Mouse (Mus musculus): ENCODE measurements around the gene Ppm1b. TPM values are rescaled to one million over a fixed set of nuclear protein-coding genes. Genes with fewer than 3 reads are reported as not detected.

Gene Ppm1b
- total RNA-seq, 2 experiments from 2014 or later = 131 TPM

DNA sequence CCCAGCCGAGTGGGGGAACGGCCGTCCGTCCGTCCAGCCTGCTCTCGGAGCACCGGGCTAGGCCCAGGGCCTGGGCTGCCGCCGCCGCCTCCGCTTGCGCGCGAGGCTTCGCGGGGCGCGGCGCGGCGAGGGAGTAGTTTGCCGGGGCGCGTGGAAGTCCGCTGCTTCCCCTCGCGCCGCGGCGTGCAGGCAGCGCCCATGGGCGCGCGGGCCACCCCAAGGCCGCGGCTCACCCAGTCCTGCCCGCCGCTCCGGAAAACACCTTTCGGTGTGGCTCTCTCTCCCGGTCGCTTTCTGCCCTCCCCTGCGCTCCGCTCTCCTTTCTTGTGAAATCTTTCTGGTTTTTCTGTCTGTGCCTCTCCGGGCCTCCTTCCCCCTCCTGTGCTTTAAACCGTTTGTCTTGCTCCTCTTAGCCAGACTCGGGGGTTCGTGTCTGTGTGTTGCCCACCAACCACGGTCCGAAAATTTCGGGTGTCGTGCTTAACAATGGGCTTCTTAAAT lies 1.9 kb downstream of the Ppm1b start:
- no peak for DNase-seq

DNA sequence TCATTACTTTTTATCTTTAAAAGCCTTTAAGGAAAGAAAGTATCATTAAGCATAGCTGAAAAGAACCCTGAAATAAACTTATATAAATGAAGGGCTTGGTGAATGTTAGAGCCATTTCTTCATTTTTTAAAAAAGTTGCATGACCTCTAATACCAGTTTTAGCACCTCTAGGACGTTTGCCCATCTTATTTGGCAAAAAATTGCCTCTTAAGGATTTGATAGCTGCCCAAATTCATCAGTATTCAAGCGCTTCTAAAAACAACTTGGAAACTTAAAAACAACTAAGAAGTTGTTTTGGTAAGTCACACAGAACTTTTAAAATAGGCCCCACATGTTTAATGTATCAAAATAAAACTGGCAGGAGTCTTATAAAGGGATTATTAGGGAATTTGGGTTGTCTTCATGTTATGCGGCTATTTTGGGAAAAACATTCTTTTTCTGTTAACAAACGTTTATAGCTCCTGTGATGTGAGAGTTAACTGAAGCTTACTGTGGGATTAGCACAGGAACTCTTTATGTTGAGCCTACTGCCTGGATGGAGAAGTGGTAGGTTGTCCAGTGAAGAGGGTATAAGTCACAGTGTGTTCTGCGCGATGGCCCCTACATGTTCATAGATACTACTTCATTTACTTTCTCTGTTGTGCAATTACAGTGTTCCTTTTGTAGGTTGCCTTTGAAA lies 2.6 kb downstream of the Ppm1b start:
- DNase-seq = no peak

DNA sequence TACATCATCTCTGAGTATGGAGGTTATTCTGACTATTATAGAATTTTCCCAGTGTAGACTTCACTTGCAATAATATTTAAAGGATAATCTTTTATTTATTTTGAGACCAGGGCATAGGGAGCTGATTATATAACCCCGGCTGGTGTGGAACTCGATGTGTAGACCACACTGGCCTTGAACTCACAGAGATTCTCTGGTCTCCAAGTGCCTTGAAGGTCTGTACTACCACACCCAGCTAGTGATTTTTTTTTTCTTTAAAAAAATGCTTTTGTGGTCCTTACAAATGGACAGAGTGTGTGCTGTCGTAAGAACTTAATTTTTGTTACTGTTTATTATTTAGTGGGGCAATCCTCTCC lies 3.1 kb downstream of the Ppm1b start:
- DNase-seq = no peak

DNA sequence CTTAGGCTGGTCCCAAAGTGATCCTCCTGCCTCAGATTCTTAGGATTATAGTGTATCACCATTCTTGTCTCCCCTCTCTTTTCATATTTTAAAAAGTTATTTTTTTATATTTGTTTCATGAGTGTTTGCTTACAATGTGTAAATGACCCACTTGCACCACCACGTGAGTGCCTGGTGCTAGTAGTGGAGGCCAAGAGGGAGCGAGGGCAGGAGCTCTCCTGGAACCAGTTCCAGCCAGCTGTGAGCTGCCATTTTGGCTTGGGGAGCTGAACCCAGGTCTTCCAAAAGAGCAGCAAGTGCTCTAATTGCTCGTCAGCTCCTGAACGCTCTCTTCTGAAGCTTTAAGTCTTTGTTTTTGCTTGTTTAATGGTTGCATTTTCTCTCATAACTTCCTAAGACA lies 3.6 kb downstream of the Ppm1b start:
- no peak for DNase-seq

DNA sequence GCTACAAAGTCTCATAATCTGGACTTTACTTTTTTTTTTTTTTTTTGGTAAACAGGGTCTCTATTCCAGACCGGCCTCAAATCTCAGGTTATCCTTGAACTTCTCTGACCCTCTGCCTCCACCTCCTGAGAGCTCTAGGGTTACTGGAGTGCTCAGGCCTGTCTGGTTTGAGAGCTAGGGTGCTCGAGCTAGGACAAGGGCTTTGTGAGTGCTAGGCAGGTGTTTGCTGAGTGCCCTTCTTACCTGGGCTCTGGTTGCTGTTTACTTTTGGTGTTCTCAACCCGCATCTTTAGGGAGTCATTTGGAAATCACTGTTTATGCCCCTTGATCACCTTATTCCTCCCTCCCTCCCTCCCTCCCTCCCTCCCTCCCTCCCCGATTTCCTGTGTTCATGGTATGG lies 5.5 kb downstream of the Ppm1b start:
- no peak for DNase-seq

DNA sequence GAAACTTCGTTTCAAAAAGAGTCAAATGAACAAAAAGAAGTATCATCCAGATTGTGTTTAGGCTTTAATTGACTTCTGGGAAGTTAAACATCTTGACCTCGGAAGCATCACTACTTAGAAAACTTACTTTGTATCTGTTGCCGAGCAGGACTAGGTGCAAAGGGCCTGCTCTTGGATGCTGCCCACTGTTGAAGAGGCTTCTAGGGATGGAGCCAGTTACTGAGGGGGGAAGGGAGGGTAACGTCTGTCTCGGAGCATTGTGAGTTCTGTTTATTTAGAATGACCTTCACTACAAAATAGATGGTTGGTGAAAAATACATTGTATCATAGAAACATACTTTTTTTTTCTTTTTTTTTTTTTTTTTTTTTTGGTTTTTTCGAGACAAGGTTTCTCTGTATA lies 7.1 kb downstream of the Ppm1b start:
- no peak for DNase-seq

DNA sequence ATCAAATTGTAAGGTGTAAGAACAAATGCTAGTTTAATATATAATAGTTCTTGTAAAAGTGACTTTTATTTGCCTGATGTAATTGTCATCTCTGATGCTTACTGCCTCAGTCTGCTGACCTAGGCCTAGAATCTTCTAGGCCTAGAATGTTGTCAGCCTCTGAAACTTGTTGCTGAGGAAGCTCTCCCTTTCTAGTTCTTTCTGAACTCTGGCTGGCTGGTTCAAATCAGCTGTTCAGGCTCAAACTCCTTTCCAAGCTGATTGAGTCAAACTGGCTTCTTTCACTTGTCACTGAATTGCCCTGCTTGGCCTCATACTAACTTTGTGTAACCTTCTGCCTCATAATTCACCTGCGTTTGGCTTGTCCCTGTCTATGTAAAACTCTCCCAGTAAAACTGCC lies 9.7 kb downstream of the Ppm1b start:
- DNase-seq = no peak

DNA sequence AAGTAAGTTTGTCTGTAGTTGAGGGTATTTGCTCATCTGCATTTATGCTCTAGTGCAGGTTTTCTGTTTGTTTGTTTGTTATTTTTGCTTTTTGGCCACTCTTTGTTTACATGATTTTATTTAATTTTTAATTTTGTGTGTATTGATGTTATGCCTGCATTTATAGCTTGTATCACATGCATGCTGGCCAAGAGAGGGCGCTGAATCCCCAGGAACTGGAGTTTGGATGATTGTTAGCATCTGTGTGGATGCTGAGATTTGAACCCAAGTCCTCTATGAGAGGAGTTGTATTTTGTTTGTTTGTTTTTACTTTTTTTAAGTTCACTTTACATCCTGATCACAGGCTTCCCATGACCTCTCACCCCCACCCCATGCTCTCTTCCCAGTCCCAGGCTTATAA lies 10.5 kb downstream of the Ppm1b start:
- no peak for DNase-seq

DNA sequence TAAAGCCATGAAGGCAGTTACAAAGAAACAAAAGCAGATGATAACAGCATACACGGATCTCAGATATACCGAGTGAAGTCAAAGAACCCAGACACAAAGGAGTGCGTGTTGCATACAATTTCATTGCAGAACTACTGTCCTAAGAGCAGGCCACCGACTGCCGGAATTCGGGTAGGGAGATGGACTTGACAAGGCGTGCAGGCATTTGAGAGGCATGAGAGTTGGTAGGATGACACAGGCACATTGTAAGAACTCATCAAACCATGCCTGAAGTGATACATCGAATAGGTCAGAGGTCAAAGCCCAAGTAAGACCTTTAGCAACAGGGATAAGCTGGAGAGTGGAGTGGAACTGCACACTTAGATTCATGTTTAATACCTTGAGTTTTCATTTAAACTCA lies 13.4 kb downstream of the Ppm1b start:
- DNase-seq = no peak

DNA sequence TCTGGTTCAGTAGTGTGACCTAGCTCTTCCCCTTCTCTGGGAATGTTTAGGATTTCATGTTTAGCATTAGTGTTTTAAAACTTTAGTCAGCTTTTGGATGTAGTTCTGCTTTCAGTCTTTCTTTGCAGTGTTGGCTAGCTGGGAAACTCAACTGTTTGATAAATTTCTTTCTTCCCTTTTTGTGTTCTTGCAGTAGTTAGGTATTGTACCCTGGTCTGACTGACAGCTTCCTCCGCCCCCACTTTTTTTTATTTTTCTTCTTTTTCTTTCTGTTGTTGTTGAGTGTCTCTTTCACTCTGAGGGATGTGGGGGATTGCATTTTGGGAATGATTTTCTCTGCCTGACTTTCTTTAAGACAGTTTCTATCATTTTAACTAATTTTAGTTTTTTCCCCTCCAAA lies 25.2 kb downstream of the Ppm1b start:
- DNase-seq = no peak

DNA sequence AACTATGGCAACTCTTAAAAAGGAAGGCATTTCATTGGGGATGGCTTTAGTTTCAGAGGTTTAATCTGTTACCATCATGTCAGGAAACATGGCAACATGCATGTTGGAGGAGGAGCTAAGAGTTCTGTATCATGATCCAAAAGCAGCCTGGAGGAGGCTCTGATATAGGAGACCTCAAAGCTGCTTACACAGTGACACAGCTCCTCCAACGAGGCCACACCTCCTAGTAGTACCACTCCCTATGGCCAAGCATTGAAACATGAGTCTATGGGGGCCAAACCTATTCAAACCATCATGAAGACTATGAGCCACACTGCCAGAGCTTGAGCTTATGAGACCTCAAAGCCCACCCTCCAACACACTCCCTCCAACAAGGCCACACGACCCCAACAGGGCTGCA lies 26.2 kb downstream of the Ppm1b start:
- no peak for DNase-seq

DNA sequence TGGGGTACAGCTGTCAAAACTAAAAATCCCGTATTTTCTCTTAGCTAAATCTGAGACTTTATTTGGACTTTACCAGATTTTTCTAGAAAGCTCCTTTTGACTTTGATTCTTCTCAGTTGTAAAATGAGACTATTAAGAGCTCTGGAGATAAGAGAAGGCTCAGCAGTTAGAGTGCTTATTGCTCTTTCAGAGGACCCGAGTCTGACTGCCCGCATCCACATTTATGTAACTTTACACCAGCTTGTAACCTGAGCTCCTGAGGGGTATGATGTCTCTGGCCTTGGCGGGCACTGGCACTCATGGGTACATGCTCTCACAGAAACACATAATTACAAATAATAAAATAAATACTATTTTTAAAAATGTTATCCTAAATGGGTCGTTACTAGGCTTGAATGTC lies 29.8 kb downstream of the Ppm1b start:
- no peak for DNase-seq

DNA sequence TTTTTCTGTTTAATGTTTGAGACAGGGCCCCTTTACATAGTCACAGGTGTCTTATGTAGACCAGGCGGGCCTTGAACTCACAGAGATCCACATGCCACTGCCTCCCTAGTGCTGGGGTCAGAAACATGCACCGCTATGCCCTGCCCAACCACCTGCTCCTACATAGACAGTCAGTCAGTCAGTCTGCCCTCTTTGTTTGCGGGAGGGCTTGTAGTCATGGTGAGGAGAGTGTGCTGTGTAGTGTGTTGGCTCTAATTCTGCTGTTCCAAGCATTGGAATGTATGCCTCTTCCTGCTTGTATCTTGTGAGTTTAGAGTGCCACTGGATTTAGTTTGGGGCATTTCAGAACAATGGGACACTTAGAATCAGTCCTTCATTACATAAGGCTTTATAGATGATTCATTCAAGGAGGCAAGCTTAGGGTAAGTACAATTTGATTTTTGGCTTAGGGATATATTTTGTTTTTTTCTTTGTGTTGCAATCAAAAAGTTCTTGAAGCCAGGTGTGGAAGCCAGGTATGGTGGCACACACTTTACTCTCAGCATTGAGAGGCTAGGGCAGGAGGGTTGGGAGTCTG lies 31.4 kb downstream of the Ppm1b start:
- no peak for DNase-seq

DNA sequence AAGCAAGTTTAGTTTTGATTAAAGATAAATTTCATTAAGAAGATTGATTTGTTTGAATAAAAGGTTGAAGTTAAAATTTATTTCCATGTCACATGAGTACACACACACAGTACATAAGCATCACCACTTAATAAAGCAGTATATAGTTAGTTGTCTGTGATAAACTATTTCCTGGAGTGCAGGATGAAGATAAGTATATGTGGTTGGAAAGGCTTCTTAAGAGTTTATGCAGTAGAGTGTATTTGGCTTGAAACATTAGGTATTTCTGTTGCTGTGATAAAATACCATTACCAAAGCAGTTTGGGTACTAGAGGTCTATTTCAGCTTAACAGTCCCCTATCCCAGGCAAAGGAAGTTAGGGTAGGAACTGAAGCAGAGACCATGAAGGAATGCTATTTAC lies 32.0 kb downstream of the Ppm1b start:
- no peak for DNase-seq

DNA sequence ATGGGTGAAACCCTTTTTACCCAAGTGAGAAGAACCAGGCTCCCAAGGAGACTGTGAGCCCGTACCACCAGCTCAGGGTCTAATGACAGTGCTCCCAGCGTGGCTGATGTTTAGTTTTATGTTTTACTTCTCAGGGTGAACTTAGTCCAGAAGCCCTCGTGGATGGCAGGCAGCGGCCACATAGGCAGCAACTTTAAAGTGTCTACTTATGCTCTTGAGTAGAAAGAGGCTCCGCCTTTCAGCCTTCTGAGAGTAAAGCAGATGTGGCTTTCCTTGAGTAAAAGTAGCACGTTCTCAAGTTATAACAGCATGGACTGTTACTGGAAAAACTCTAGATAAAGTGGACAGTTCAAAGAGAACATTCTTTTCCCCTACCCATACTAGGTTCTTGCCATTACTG lies 39.3 kb downstream of the Ppm1b start:
- no peak for DNase-seq

DNA sequence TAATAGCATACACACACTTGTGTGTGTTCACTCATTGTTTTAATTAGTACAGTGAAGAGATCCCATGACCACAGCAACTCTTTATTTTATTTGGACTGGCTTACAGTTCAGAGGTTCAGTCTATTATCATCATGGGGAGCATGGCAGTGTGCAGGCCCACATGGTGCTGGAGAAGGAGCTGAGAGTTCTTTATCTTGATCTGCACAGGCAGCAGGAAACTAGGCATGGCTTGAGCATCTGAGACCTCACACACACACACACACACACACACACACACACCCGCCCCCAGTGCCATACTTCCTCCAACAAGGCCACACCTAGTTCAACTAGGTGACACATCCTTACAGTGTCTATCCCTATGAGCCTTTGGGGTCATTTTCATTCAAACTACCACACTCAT lies 41.1 kb downstream of the Ppm1b start:
- no peak for DNase-seq

DNA sequence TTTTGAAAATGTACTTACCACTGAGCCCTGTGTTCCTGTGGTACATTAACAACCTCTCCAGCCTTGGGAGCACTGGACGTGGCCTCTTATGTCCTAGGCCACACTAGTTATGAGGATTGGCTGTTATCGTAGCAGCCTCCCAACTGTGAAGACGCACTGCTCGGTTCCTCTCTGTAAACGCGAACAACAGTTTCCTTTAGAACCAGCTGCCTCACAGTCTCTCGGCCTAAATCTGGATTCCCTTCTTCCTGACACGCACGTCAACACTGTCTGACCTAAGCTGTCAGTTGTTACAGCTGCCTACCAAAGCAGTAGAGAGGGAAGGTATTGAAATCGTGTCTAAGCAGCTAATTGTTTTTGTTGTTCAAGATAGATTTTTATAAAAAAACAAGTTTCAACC lies 43.1 kb downstream of the Ppm1b start:
- DNase-seq = no peak

DNA sequence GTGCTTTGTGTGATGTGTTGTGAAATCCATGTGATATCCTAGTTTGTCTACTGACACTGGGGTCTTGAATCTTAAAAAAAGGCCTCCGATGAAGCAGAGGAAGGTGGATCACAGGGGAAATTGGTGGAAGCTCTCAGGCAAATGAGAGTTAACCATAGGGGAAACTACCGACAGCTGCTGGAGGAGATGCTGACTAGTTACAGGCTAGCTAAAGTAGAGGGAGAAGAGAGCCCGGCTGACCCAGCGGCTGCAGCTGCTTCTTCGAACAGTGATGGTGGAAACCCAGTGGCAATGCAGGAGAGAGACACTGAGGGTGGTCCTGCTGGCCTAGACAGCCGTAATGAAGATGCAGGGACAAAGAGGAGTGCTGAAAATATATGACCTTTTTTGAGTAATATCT lies 56.9 kb downstream of the Ppm1b start:
- no peak for DNase-seq

DNA sequence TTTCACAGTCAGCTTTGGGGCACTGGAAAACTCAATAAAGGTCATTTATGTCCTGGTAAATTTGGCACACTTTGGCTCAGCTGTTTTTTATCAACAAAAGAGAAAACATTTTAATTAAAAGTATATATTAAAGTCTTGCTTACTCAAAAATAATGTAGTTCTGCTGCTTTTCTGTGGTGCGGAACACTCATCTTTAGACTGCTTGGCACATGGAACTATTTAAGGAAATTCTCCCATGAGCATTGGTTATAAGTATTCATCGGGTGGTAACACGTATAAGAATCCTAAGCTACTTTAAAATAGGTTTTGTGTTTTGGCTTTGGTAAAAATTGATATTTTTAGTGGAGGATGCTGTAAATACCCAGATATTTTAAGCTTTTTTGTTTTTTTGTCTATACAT lies 58.1 kb downstream of the Ppm1b start:
- DNase-seq = no peak

DNA sequence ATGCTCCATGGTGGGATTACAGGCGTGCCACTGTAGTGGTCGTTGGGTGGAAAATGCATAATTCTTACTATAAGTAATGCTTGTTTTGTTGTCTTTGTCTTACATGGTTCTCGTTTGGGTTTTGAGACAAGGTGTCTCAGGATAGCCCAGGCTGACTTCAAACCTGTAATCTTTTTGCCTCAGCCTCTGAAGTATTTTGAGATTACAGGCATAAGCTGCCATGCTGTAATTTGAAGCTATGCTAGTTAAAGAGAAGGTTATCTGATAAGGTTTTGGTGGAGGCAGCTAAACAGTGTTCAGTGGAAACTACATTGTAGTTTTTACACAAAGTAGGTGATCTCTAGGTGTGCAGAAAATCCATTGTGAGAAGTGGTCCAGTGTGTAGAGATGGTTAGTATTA lies 61.8 kb downstream of the Ppm1b start:
- DNase-seq = no peak

DNA sequence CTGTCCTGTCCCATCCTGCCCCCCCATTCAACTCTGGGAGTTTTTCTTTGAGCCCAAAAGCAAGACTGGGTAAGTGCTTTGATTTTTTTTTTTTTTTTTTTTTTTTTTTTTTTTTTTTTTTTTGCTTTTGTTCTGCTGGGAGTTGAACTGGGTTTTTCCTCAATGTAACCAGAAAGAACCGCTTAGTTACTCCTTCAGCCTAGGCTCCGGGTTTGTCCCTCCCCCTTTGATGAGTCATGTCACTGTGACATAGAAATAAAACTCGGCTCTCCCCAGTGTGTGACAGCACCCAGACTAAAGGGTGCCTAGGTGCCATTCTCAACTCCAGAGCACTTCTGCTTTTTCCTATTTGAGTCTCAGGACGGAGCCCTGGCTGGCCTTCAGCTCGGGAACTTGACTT lies 62.3 kb downstream of the Ppm1b start:
- DNase-seq = no peak

DNA sequence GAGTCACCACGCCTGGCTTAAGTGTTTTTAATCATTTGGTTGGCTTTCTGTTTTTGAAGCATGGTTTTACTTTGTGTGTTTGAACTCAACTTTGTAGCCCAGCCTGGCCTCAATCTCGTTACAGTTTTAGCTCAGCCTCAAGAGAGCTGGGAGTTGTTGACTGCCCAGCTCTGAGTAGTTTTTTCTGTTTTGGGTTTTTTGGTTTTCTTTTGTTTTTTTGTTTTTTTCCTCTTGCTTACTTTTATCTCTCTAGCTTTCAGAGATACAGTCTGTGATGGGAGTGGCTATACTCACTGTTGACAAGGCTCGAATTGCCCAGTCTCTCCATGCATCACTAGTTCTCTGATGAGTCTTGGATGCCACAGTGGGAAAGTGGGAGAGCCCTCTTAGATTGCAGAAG lies 63.8 kb downstream of the Ppm1b start:
- DNase-seq = no peak

DNA sequence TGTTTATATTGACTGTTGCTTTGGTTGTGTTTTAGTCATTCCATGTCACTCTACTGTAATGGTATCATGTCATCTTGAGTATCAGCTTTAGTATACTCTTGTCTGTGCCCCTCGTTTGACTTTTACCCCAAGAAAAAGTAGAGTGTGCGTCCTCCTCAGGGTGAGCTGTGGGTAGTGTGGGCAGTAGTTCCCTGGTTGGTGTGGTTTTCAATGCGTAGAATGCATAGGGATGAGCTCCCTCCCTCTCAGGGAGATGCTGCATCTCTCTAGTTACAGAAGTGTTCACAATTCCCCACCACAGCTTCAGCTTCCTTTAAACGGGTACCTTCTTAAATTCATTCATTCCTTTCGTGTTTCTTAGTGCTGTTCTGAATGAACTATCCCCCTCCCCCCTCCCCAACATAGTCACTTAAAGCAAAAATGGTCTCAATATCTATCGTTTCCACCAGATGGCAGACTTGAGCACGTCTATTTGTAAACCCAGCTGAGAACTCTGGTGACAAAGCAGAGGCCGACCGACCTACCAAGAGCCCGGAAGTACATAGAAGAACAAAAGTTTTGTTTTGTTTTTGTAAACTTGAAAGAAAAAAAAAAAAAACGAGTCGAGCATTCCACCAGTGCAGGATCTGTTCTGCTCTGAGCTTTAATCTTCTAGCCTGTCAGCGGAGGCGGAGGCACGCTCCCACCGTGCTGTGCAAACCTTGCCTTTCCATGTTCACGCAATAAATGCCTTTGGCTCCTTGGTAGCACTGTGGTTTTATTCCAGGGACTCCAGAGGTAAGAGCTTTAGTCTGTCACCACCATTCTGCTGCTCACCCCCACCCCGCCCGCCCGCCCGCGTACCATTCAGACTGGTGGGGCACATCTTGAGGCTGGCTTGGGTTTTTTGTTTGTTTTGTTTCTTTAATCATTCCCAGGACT lies 67.0 kb downstream of the Ppm1b start:
- no peak for DNase-seq

DNA sequence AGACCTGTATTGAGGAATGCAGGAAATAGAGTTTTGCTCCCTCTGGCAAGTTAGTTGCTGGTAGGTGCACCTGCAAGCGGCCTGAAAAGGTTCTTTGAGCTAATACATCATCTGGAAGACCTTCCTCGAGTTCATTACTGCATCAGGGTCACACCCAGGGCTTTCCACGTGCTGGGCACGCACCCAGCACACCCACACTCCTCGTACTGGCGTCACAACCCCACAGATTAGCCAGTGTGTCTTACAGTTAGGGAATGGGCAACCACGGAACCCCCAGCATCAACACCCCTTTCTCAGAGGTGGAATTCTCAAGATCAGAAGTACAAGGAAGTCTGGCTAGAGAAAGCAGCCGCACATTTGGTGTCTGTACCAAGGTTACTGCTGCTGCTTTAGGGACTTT lies 67.7 kb downstream of the Ppm1b start:
- no peak for DNase-seq
